Mouse (Mus musculus): Measurements from ENCODE around the gene Zscan4e. TPM values are rescaled to one million over a fixed set of nuclear protein-coding genes. Genes with fewer than 3 reads are reported as not detected.
"Not testable (repeated sequence)": the region's sequence is repeated elsewhere in the genome, so short reads cannot be mapped to it uniquely, and the experiment has no call there.

Gene Zscan4e
- polyA plus RNA-seq (2014; fragmentation: Nextera tagmentation; extraction: Ambion mirVana): not detected in 2 replicates

GRCm38 (mm10) chr7:11310582-11310981 lies at the start of gene Zscan4e:
TSS of gene Zscan4e (minus strand) at chr7:11310682.
- not testable (repeated sequence) for ATAC-seq (replicated peaks; ENCODE audit: insufficient number of reproducible peaks, low FRiP score, low TSS enrichment, low read depth); H3K27ac ChIP-seq (replicated peaks; ENCODE audit: low read depth, low read length); H3K9ac ChIP-seq (replicated peaks; ENCODE audit: low read length); H3K4me1 ChIP-seq (ENCODE audit: control insufficient read depth, insufficient read depth, low read length); H3K27me3 ChIP-seq (ENCODE audit: control insufficient read depth, insufficient read depth, low read length); H3K9me3 ChIP-seq (replicated peaks; ENCODE audit: control insufficient read depth, low read length); H3K4me2 ChIP-seq (ENCODE audit: low read depth, low read length); H3K4me3 ChIP-seq (ENCODE audit: low read depth, low read length); DNase-seq (ENCODE audit: low spot score); H3K36me3 ChIP-seq (replicated peaks; ENCODE audit: control insufficient read depth, insufficient read depth, low read depth, low read length)

Small RNA genes lying within 50 kb of the gene (microRNA-seq; reads per million reads assigned to microRNA genes)
- gene Gm23087 (ENCODE audit: borderline number of aligned reads): not detected
- gene Gm26248 (ENCODE audit: borderline number of aligned reads): not detected

Other genes with a start within 250 kb of the Zscan4e start
- not detected in 2 replicates for gene Zscan4-ps1, start 241.0 kb downstream of the Zscan4e start, polyA plus RNA-seq (2014; fragmentation: Nextera tagmentation; extraction: Ambion mirVana)
- gene Zscan4d, start 144.5 kb downstream of the Zscan4e start, polyA plus RNA-seq (2014; fragmentation: Nextera tagmentation; extraction: Ambion mirVana): not detected in 2 replicates
- gene Zscan4f, start 87.2 kb upstream of the Zscan4e start, polyA plus RNA-seq (2014; fragmentation: Nextera tagmentation; extraction: Ambion mirVana): not detected in 2 replicates
- not detected in 2 replicates for gene Zscan4-ps2, start 203.6 kb upstream of the Zscan4e start, polyA plus RNA-seq (2014; fragmentation: Nextera tagmentation; extraction: Ambion mirVana)